In the genomic region with DNA sequence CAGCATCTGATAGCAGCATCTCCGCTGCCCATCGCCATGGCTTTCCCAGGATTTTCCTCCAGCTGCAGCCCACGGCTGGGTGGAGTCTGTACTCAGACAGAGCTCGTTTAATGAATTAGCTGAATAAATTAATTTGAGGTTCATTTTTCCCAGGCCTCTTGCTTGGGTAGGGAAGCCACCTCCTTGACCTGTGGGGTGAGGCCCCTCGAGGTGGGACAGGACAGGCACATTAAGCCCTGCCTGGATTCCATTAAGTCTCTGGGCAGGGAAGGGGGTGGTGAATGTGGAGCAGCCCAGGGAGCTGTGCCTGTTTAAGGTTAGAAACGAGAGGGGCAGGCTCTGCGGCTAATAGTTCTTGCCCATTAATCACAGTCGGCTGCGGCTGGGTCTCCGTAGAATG, we compare ENCODE assay signal across 16 mouse cellular contexts. TPM values are rescaled to one million over a fixed set of nuclear protein-coding genes. Genes with fewer than 3 reads are reported as not detected.
DNase-seq lines count a peak whose midpoint lies in the region; ATAC-seq and TF ChIP-seq lines count a peak whose summit lies in the region.
"Had no signal": no experiment of that assay in that cellular context is flagged by ENCODE, and none has a peak within 500 bp of the region (broad histone marks: within the 10 kb centered on the region; RNA-seq: fewer than 3 reads in every experiment).

No protein-coding gene starts in this region.

- peaks cover 22% of the 10 kb centered on the region for H3K4me1 ChIP-seq in hindbrain, embryonic 10.5 days (replicated peaks)
- no peaks in the 10 kb centered on the region for H3K4me1 ChIP-seq in hindbrain, postnatal 0 days (ENCODE audit: insufficient read depth, low read length)
- peaks cover 21% of the 10 kb centered on the region for H3K4me1 ChIP-seq in embryonic facial prominence, embryonic 13.5 days
- peaks cover 30% of the 10 kb centered on the region for H3K4me1 ChIP-seq in limb, embryonic 10.5 days
- H3K4me1 ChIP-seq in neural tube, embryonic 15.5 days, result peaks cover 13% of the 10 kb centered on the region
- no peaks in the 10 kb centered on the region for H3K4me1 ChIP-seq in liver, embryonic 11.5 days (replicated peaks; ENCODE audit: control insufficient read depth, insufficient read depth, low read length)
- H3K4me1 ChIP-seq: megakaryocyte, embryonic 14.5 days had no signal

- H3K4me3 ChIP-seq in hindbrain, embryonic 10.5 days, result no peak overlapping the region
- H3K4me3 ChIP-seq in hindbrain, postnatal 0 days (ENCODE audit: low read length), result no peak overlapping the region
- H3K4me3 ChIP-seq in embryonic facial prominence, embryonic 13.5 days, result no peak overlapping the region
- H3K4me3 ChIP-seq in limb, embryonic 10.5 days, result peak overlapping the region; percentile 16; the same call in 1 of the 2 replicates
- H3K4me3 ChIP-seq in neural tube, embryonic 15.5 days (replicated peaks), result no peak overlapping the region
- no peak overlapping the region for H3K4me3 ChIP-seq in liver, embryonic 11.5 days (ENCODE audit: low read depth, low read length)
- H3K4me3 ChIP-seq: megakaryocyte, embryonic 14.5 days had no signal

- DNase-seq in hindbrain, embryonic 10.5 days (ENCODE audit: low spot score), result no peak
- DNase-seq in hindbrain, postnatal 0 days (ENCODE audit: low spot score), result no peak
- DNase-seq in limb, embryonic 10.5 days (ENCODE audit: low spot score), result peak; percentile 75
- DNase-seq in liver, embryonic 11.5 days (ENCODE audit: low spot score), result no peak
- DNase-seq in kidney, postnatal 25 days, result no peak
- DNase-seq in frontal cortex, postnatal 10 days (ENCODE audit: low spot score in 2 of 2), result no peak
- DNase-seq: cerebellum, adult 2 months; heart, postnatal 14 days; kidney, postnatal 10 days; lung, embryonic 14.5 days had no signal

- peak overlapping the region; percentile 6; the same call in 1 of the 2 replicates for H3K27ac ChIP-seq in hindbrain, embryonic 10.5 days
- no peak overlapping the region for H3K27ac ChIP-seq in hindbrain, postnatal 0 days
- peak overlapping the region; percentile 60 for H3K27ac ChIP-seq in embryonic facial prominence, embryonic 13.5 days
- H3K27ac ChIP-seq in limb, embryonic 10.5 days, result peak overlapping the region; percentile 50
- peak overlapping the region; percentile 23 for H3K27ac ChIP-seq in neural tube, embryonic 15.5 days (replicated peaks)
- no peak overlapping the region for H3K27ac ChIP-seq in liver, embryonic 11.5 days (ENCODE audit: low read depth, low read length)

- no peak for TF ChIP-seq CTCF in hindbrain, postnatal 0 days (IDR thresholded peaks at IDR 0.05; ENCODE audit: low read depth)

- ATAC-seq in hindbrain, postnatal 0 days, result no peak
- peak; percentile 44; the same call in 1 of the 2 replicates for ATAC-seq in embryonic facial prominence, embryonic 13.5 days (ENCODE audit: insufficient number of reproducible peaks, insufficient read depth, low FRiP score, low TSS enrichment, low read depth)
- no peak for ATAC-seq in neural tube, embryonic 15.5 days (ENCODE audit: low FRiP score)
- ATAC-seq in liver, embryonic 11.5 days (replicated peaks; ENCODE audit: low FRiP score), result no peak

- 36% methylated on average over 10 of the region's 10 CpGs for WGBS in hindbrain, embryonic 10.5 days
- WGBS in hindbrain, postnatal 0 days, result 26% methylated on average over 10 of the region's 10 CpGs
- 4% methylated on average over 10 of the region's 10 CpGs for WGBS in embryonic facial prominence, embryonic 13.5 days
- WGBS in limb, embryonic 10.5 days, result 7% methylated on average over 10 of the region's 10 CpGs
- 11% methylated on average over 10 of the region's 10 CpGs for WGBS in neural tube, embryonic 15.5 days
- 40% methylated on average over 10 of the region's 10 CpGs for WGBS in liver, embryonic 11.5 days

- no peak overlapping the region for H3K4me2 ChIP-seq in hindbrain, postnatal 0 days (ENCODE audit: low read depth, low read length)
- peak overlapping the region; percentile 26 for H3K4me2 ChIP-seq in embryonic facial prominence, embryonic 13.5 days
- H3K4me2 ChIP-seq in neural tube, embryonic 15.5 days, result no peak overlapping the region
- H3K4me2 ChIP-seq in liver, embryonic 11.5 days, result no peak overlapping the region
- H3K4me2 ChIP-seq: lung, embryonic 14.5 days had no signal

- H3K9ac ChIP-seq in hindbrain, postnatal 0 days (replicated peaks; ENCODE audit: low read length), result no peak overlapping the region
- H3K9ac ChIP-seq in embryonic facial prominence, embryonic 13.5 days, result peak overlapping the region; percentile 11; the same call in 1 of the 2 replicates
- H3K9ac ChIP-seq in neural tube, embryonic 15.5 days (replicated peaks), result no peak overlapping the region
- no peak overlapping the region for H3K9ac ChIP-seq in liver, embryonic 11.5 days (ENCODE audit: low read depth, low read length)
- H3K9ac ChIP-seq: lung, embryonic 14.5 days had no signal

- H3K27me3 ChIP-seq in hindbrain, embryonic 10.5 days (ENCODE audit: insufficient read depth, poor library complexity, severe bottlenecking), result peaks cover 63% of the 10 kb centered on the region
- 0 out of 2 replicates have a peak, but pooled peaks cover 5% of the 10 kb centered on the region for H3K27me3 ChIP-seq in hindbrain, postnatal 0 days (ENCODE audit: insufficient read depth, low read length)
- peaks cover 8% of the 10 kb centered on the region for H3K27me3 ChIP-seq in embryonic facial prominence, embryonic 13.5 days
- peaks cover 82% of the 10 kb centered on the region for H3K27me3 ChIP-seq in limb, embryonic 10.5 days (ENCODE audit: low read depth, poor library complexity, severe bottlenecking)
- H3K27me3 ChIP-seq in neural tube, embryonic 15.5 days (replicated peaks), result peaks cover 5% of the 10 kb centered on the region
- H3K27me3 ChIP-seq in liver, embryonic 11.5 days (replicated peaks; ENCODE audit: control insufficient read depth, insufficient read depth, low read length), result peaks cover 20% of the 10 kb centered on the region

- H3K9me3 ChIP-seq in hindbrain, embryonic 10.5 days, result no peaks in the 10 kb centered on the region
- H3K9me3 ChIP-seq in hindbrain, postnatal 0 days (ENCODE audit: low read length), result no peaks in the 10 kb centered on the region
- no peaks in the 10 kb centered on the region for H3K9me3 ChIP-seq in embryonic facial prominence, embryonic 13.5 days
- H3K9me3 ChIP-seq in limb, embryonic 10.5 days (replicated peaks), result no peaks in the 10 kb centered on the region
- H3K9me3 ChIP-seq in neural tube, embryonic 15.5 days (replicated peaks), result no peaks in the 10 kb centered on the region
- no peaks in the 10 kb centered on the region for H3K9me3 ChIP-seq in liver, embryonic 11.5 days (ENCODE audit: control insufficient read depth, low read length)
- H3K9me3 ChIP-seq: megakaryocyte, embryonic 14.5 days had no signal

- no peaks in the 10 kb centered on the region for H3K36me3 ChIP-seq in hindbrain, embryonic 10.5 days
- no peaks in the 10 kb centered on the region for H3K36me3 ChIP-seq in hindbrain, postnatal 0 days (ENCODE audit: insufficient read depth, low read length)
- no peaks in the 10 kb centered on the region for H3K36me3 ChIP-seq in embryonic facial prominence, embryonic 13.5 days
- H3K36me3 ChIP-seq in limb, embryonic 10.5 days, result no peaks in the 10 kb centered on the region
- no peaks in the 10 kb centered on the region for H3K36me3 ChIP-seq in neural tube, embryonic 15.5 days
- H3K36me3 ChIP-seq in liver, embryonic 11.5 days (ENCODE audit: control insufficient read depth, insufficient read depth, low read length), result no peaks in the 10 kb centered on the region

RNA-seq across cellular contexts. Expression of a gene that starts 30.1 kb away (rescaled TPM):
- polyA plus RNA-seq in hindbrain, embryonic 10.5 days (2016; fragmentation: Nextera tagmentation; extraction: Ambion mirVana), result not detected in 2 replicates
- 0.10 TPM in 1 of 2 replicates, not detected in the other for total RNA-seq in hindbrain, postnatal 0 days (2014; rRNA removed)
- 0.13 TPM in 1 of 2 replicates, not detected in the other for polyA plus RNA-seq in hindbrain, postnatal 0 days (2015; fragmentation: Nextera tagmentation; extraction: Ambion mirVana)
- not detected in 2 replicates for polyA plus RNA-seq in embryonic facial prominence, embryonic 13.5 days (2015; fragmentation: Nextera tagmentation; extraction: Ambion mirVana)
- polyA plus RNA-seq in limb, embryonic 10.5 days (2016; fragmentation: Nextera tagmentation; extraction: Ambion mirVana), result not detected in 2 replicates
- polyA plus RNA-seq in neural tube, embryonic 15.5 days (2015; fragmentation: Nextera tagmentation; extraction: Ambion mirVana), result 0.09 TPM in 1 of 2 replicates, not detected in the other
- not detected in 2 replicates for polyA plus RNA-seq in liver, embryonic 11.5 days (2014; fragmentation: Nextera tagmentation; extraction: Ambion mirVana)
- total RNA-seq: adrenal gland, postnatal 4 days; granulocyte monocyte progenitor cell, adult 5-6 weeks; heart, postnatal 14 days had no signal
- polyA plus RNA-seq: spleen, adult 2 months had no signal

Comparison
In these comparisons a context has a peak if more than half of its experiments do, and no peak if none do; other contexts are left out.
1. H3K27ac ChIP-seq: peak in hindbrain, embryonic 10.5 days (single experiment), embryonic facial prominence, embryonic 13.5 days (single experiment), limb, embryonic 10.5 days (single experiment) and neural tube, embryonic 15.5 days (single experiment); none in hindbrain, postnatal 0 days (single experiment) and liver, embryonic 11.5 days (single experiment).